19 mouse cellular contexts compared by ENCODE assay signal in the genomic region with DNA sequence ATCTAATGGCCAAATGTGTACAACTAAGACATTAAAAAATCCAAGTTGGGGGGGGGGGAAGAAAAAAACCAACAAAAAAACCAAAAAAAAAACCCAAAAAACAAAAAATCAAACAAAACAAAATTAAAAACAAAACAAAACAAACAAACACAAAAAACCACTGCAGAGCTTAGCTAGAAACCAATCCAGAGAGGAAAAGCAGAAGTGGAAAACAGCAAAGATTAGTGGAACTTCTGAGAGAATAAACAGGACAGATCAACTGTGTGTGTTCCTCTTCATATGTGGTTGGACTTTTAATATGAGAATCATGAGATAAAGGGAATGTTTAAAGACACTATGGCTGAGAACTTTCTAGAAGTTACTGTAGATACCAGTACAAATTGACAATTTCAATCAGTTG.
"Had no signal": no experiment of that assay in that cellular context is flagged by ENCODE, and none has a peak within 500 bp of the region (broad histone marks: within the 10 kb centered on the region; RNA-seq: fewer than 3 reads in every experiment).

No protein-coding gene starts in this region.

- ATAC-seq: intestine, postnatal 0 days; liver, embryonic 12.5 days; midbrain, embryonic 13.5 days; midbrain, embryonic 16.5 days had no signal

- H3K36me3 ChIP-seq: limb, embryonic 10.5 days; limb, embryonic 13.5 days; liver, embryonic 12.5 days; liver, embryonic 15.5 days; midbrain, embryonic 10.5 days; midbrain, embryonic 13.5 days; neural tube, embryonic 13.5 days had no signal

- H3K27me3 ChIP-seq: limb, embryonic 13.5 days; liver, embryonic 12.5 days; liver, embryonic 15.5 days; megakaryocyte, embryonic 14.5 days; midbrain, embryonic 13.5 days; neural tube, embryonic 13.5 days had no signal

- DNase-seq: kidney, adult 2 months; kidney, postnatal 25 days; liver; lung, adult 2 months; lung, postnatal 14 days; lung, postnatal 4 days; thymus, adult 2 months; thymus, postnatal 14 days; thymus, postnatal 4 days had no signal
